Mouse (Mus musculus) stomach, postnatal 0 days (tissue): ENCODE results near the gene Myl7.

ENCODE experiments used
- CTCF ChIP-seq: IDR thresholded peaks from 2 replicates; pipeline ENCODE4 v1.5.1; 2016; ENCODE audit warnings: antibody characterized with exemption, low read depth, mild to moderate bottlenecking, moderate library complexity
- EP300 ChIP-seq: optimal IDR thresholded peaks from 2 replicates; pipeline ENCODE3; 2016; ENCODE audit warnings: antibody characterized with exemption

DNA sequence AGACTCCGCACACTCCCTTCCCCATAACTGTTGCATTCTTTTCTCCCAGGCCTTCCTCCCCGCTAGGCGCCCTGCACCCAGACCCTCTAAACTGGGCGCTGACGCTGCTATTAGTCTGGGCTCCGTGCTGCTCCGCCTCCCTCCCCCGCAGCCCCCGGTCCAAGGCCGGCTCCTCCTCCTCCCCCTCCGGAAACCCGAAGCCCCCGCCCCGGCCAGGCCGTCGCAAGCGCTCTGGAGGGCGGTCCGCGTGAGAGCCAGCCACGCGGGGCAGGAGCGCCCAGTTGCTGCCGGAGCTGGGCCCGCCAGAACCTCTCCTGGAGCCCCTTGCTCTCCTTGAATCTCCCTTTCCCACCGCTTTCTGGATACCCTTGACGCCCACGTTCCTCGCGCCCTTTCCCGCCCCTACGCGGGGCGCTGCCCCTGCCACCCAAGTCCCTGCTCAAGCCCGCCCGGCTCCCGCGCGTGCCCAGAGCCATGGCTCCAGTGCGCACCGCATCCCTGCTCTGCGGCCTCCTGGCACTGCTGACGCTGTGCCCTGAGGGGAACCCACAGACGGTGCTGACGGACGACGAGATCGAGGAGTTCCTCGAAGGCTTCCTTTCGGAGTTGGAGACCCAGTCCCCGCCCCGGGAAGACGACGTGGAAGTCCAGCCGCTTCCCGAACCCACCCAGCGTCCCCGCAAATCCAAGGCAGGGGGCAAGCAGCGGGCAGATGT is 36.7 kb downstream of the Myl7 start, which contains the start of gene Aebp1:
- no peak for TF ChIP-seq EP300
- TF ChIP-seq CTCF = no peak
